Mouse (Mus musculus): ENCODE measurements at regions not wholly inside any gene's neighbourhood (a gene's known extent, or its start where the extent isn't known, plus 50 kb on each side); places are given as distances from the start of the nearest gene placed in this dataset.

DNA sequence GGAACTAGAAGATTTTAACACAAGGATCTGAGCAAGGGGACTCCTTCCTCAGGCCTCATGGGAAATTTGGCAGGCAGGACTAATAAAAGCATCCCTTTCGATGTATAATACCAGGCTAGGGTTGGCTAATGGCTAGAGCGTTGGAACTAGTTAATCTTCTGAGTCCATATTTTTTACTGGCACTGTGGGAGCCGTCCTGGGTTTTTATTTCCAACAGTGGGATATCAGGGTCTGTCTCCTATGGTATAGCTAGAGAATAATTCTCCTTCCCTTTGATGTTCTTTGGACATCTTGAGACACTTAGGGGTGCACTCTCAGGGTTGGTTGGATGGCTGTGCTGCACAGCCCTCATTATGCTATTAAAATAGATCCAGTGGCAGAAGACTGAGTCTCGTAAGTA is 150.9 kb downstream of the Ttc32 start:
- TF ChIP-seq TCF12 (IDR thresholded peaks at IDR 0.05; ENCODE audit: insufficient read depth, poor library complexity, severe bottlenecking) (no peak), E2F4 (IDR thresholded peaks at IDR 0.05; ENCODE audit: insufficient read depth) (no peak), MYOD1 (IDR thresholded peaks at IDR 0.05; ENCODE audit: control insufficient read depth in 1 of 3, insufficient read length in 2 of 3, low read depth in 2 of 3) (no peak), MAX (IDR thresholded peaks at IDR 0.05; ENCODE audit: low read depth) (no peak), POLR2A (IDR thresholded peaks at IDR 0.05; ENCODE audit: insufficient read length, low read depth) (no peak), POLR2AphosphoS2 (IDR thresholded peaks at IDR 0.05; ENCODE audit: insufficient read length, low read depth) (no peak), SRF (IDR thresholded peaks at IDR 0.05; ENCODE audit: control insufficient read depth, insufficient read length, low read depth) (no peak)
